Mouse (Mus musculus) left cerebral cortex, adult 11 months (tissue): ENCODE results near the gene Chchd6.

Experiments
- DNase-seq: peaks from one replicate; pipeline ENCODE4 v3.0.0; 2022; ENCODE audit warnings: low spot score

The Chchd6 gene

DNA sequence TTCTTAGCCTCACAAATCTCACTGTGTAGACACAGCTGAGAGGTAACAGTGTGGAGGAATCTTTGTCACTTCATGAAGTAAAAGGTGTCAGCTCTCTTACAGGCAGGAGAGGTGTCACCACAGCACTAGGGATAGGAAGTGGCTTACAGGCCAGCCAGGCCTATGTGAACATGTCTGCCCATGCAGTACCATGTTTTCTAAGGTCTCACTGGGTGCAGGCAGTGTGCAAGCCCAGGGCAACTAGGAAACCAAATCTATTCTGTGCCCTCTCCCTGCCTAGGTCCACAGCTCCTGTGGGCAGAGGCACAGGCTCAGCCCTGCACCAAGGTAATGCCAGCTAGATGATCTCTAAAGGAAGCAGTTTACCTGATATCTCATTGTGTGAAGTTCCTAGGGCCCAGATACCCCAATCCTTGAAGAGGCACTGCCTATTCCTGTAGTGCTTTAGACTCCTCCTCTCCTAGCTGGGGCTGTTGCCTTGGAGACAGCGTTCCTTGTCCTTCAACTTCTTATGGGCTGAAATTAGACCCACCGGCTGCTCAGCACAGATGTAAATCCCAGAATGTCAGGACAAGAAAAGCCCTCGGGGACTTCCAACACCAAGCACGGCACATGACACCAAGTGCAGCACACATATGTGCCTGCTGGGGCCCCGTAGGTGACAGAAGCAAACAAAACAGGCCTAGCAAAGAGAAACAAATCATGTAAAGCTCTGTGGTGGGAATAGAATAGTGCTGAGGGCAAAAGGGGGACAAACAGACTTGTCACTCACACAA, 10.6 kb downstream of the Chchd6 start:
- peak; percentile 43 for DNase-seq

DNA sequence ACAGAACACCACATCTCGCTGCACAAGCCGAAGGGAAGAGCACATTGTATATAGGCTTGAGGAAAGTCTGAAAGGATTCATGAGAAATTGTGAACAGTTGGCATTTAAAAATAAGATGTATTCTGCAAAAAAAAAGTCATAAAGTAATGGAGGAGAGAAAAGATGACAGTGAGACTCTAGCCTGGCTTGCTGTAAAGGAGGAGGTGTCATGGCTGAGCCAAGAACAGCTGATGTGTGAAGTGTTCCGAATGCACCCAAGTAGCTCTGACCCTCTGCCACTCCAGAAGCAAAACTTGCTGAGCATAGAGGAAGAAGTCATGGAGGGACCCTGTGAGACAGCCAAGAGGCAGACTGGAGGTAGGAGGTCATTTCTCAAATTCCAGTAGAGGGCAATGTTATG, 12.3 kb downstream of the Chchd6 start:
- DNase-seq = no peak

GRCm38 (mm10) chr6:89574641-89575040, 20.8 kb downstream of the Chchd6 start:
- DNase-seq = no peak

DNA sequence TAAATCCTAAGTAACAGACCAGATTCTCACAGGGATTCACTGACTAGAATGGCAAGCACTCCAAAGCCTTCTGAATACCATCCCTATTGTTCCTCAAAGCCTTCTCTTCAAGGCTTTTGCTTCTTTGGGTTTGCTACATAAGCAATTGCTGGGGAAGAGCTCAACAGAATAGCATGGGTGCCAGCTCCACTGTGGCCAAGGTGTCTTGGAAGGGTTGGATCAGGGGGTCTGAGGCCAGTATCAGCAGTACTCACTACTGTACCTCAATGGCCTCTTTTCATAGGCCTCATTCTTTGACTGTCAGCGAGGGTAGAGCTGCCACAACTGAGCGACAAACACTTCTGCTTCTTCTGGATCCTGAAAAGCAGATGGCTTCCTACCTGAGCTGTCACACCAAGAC, 21.7 kb downstream of the Chchd6 start:
- no peak for DNase-seq

DNA sequence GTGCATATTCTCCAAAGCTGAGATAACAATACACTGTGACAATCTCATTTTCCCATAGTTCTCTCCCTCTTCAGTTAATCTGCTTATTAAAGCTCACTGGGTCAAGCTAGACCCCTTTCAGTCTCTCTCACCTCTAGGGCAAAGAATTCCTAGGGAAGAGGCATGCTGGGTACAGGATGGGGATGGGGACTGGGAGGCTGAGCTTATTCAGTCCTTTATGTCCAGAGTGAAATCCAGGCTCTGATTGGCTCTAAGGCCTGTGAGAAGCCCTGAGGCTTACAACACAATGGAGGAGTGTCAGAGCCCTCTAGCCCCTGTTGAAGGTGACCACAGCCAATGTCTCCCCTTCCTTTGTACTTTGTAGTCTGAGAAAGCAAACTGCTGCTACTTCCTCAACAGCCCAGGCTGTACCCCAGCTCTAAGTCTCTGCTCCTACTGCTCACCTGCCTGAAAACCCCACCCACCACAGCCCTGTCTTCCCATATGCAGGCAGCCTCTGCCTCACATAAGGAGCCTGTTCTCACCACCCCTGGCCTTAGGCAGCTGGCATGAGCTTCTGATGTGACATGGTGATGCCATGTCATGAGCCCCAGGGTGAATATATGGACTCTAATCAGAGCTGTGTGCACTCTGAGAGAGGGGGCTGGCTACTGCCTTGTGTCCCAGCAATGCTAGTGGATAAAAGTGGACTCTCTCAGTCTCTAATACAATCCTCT, 22.4 kb downstream of the Chchd6 start:
- no peak for DNase-seq

GRCm38 (mm10) chr6:89569370-89569769, 26.1 kb downstream of the Chchd6 start:
- no peak for DNase-seq

GRCm38 (mm10) chr6:89566740-89567139, 28.7 kb downstream of the Chchd6 start:
- no peak for DNase-seq

DNA sequence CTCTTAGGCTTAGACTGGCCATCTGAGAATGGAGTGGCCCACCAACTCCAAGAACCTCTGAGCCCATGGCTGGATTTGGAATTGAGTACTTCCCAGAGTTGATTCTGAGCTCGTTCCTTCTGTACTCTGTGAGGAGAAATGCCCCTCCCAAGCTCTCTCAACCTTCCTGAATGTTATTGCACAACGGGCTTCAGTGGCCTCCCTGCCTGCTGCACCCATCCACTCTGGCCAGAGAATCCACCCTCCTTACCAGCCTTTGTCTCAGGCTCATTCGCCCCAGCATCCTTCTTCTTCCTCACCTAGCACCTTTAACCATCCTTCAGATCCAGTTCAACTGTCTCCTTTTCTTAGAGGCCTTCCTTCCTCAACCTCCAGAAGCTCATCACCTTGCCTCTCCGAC, 32.1 kb downstream of the Chchd6 start:
- no peak for DNase-seq

GRCm38 (mm10) chr6:89560826-89561225, 34.6 kb downstream of the Chchd6 start:
- no peak for DNase-seq

- DNase-seq = no peak
Observed at GRCm38 (mm10) chr6:89557654-89558053, 37.8 kb downstream of the Chchd6 start.

GRCm38 (mm10) chr6:89556566-89556965, 38.9 kb downstream of the Chchd6 start:
- no peak for DNase-seq

- no peak for DNase-seq
Observed at GRCm38 (mm10) chr6:89555971-89556370, 39.5 kb downstream of the Chchd6 start.

GRCm38 (mm10) chr6:89554029-89554428, 41.4 kb downstream of the Chchd6 start:
- no peak for DNase-seq

DNA sequence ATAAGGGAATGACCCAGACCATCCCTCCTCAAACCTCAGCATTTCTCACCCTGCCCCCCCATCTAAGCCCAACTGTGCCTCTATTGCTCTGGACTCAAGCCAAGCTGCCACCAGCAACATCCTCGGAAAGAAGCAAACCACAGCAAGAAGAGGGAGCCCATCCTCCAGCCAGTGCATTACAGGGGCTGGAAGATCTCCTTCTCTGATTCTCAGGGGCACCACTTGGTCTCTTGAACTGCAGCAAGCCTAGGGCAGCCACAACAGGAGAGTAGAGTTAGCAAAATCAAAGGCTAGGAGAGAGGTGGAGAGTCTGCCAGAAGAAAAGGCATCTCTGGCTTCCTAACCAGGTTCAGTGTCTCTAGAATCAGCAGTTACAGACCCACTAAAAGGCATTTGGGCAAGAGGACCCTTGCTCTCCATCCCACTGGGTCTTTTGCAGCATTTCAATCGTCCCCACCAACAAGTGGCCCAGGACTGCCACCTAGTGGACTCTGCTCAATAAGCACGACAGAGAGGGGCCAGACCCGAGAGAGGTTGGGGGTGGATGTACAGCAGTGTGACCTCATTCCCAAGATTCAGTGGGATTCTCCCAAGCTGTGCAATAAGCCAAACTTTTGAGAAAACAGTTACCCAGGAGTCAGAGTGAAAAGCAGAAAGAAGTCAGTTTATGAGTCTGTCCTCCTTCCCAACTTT, 42.3 kb downstream of the Chchd6 start:
- DNase-seq = peak; percentile 41

DNA sequence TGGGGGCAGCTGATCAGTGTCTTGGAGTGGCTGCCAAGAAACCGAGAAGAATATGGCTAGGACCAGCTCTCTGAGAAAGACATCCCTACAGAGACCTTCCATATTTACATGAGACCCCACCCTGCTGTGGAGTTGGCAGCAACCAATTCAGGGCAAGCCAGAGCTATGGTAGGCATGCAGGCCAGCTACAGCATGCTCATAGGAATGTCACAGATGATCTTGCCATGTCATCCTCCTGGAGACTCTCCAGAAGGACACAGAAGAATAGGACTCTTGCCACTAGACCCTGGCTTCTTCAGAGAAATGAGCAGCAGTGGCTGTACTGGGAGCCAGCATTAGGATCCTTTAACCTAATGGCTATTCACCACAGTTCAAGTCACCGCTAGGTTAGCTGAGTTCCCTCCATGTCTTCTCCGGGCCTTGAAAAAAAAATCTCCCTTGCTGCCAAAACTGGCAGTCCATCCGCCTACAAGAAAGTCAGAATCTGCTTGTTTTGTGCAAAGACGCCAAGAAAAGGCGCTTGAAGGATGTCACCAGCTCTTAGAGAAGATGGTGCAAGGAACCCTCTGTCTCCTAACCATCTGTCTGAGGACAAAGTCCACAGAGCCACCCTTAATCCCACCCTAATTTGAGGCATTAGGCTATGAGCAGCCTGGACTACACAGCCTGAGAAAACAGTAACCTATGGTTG, 43.0 kb downstream of the Chchd6 start:
- no peak for DNase-seq

DNA sequence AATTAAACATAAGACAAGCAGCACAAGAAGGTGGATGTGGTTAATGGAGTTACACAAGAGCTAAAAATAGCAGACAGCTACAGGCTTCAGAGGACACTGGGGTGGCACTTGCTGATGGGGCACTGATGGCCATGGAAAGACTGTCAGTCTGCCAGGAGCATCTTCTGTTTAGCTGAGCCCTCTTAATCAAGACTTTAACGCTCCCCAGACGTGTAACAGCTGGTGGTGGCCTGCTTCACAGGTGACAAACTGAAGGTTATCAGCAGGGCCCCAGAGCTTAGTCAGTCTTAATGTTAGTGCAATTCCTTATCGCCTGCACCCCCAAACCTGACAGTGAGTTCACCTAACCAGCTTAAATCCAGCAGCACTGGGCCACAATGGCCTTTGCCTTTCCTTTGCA, 46.3 kb downstream of the Chchd6 start:
- no peak for DNase-seq

DNA sequence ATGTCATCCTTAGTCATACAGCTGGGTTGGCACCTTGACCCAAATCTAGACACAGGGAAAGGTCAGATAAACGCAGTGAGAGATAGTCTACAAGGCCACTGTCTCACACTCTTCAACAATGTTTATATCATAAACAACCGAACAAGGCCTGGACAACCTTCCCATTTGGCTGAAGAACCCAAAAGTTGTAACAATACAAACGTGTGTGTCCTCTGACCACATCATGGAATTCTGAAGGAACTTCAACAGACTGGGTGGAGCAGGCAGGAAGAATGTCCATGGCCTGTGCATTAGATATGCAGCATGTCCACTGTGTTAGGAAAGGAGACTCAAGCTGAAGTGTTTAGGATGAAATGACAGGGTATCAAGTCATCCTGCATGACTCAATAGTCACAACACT, 47.5 kb downstream of the Chchd6 start:
- DNase-seq = no peak

DNA sequence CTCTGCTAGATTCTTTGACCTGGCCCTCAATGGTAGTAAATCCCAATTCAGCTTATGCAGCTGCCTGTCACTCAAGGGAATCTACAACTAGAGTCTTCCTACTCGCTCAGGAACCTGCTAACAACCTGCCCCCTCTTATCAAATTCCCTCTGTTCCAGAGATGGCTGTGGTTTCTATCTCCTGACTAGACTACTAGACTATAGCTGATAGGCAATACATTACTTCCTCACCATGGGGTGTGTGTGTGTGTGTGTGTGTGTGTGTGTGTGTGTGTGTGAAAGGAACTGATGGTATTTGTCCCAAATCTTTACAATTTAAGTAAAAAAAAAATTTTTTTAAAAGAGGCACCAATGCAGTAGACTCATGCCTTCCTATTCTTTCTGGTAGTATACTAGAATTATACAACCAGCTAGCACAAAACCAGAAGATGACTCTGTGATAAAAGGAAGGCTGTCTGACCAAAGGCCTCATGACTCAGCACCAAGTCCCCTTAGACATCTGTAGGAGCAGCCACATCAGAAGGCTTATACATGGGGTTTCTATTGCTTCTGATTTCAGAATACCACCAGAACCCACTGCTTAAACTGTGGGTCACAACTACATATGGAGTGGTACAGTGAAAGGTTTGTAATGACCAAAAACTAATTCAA, 57.2 kb downstream of the Chchd6 start:
- no peak for DNase-seq

GRCm38 (mm10) chr6:89535626-89536225, 59.7 kb downstream of the Chchd6 start:
- DNase-seq = no peak

DNA sequence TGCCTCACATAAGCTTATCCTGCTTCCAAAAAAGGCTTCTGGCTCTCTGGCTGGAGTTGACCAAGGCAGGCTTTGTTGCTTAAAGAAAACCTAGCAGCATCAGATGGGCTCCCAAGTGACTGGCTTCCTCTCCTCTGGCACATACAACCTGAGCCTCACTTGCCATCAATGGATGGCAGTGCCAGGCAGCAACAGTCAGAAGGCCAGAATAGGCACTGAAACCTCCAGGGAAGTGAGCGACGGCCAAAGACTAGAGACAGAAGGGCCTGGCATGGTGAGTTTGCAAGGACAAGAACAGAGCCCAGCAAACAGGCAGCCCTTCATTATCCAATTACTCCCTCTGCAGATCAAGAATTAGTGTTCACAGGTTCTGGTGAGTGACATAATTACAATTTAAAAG, 70.7 kb downstream of the Chchd6 start:
- no peak for DNase-seq

- DNase-seq = no peak
Observed at GRCm38 (mm10) chr6:89510154-89510553, 85.3 kb downstream of the Chchd6 start.

GRCm38 (mm10) chr6:89508725-89509124, 86.7 kb downstream of the Chchd6 start:
- no peak for DNase-seq
